Mouse (Mus musculus): Measurements from ENCODE around the gene Macrod1.

- TF ChIP-seq POLR2A (IDR thresholded peaks at IDR 0.05; ENCODE audit: borderline replicate concordance, insufficient read depth, low read length) (no peak), CTCF (IDR thresholded peaks at IDR 0.05; ENCODE audit: borderline replicate concordance, insufficient read depth, low read depth, low read length) (no peak)
Observed at GRCm38 (mm10) chr19:7183419-7183818, 126.8 kb downstream of the Macrod1 start.
